Mouse (Mus musculus) gastrocnemius, adult 2 months (tissue): ENCODE data around the gene Ythdf1. TPM values are rescaled to one million over a fixed set of nuclear protein-coding genes. Genes with fewer than 3 reads are reported as not detected.

Experiments
- DNase-seq: peaks from one replicate; pipeline ENCODE4 v3.0.0; 2022
- H3K27ac ChIP-seq: fragments of 200-600 bp; 2 replicates; pipeline ENCODE4 v1.8.1; 2022; ENCODE audit warnings: mild to moderate bottlenecking
- H3K4me3 ChIP-seq: fragments of 200-600 bp; 2 replicates; pipeline ENCODE4 v1.8.1; 2022; ENCODE audit warnings: mild to moderate bottlenecking, moderate library complexity
- CTCF ChIP-seq: fragments of 200-600 bp; IDR thresholded peaks from 2 replicates; pipeline ENCODE4 v1.8.1; 2022; ENCODE audit warnings: antibody characterized with exemption, mild to moderate bottlenecking, moderate library complexity
- intact Hi-C: fragments of 180-260 bp; cut with DNase I; formaldehyde crosslinking; loops from one replicate; pipeline ENCODE4 v1.15.1; 2025
- microRNA-seq: library from miRNA; unstranded; fragments of <30 nt; microRNA quantifications from one replicate; pipeline ENCODE4 v1.2.0, GENCODE M21; 2021
- total RNA-seq, 2 experiments: library from RNA; stranded (reverse); gene quantifications; 2 replicates each; pipeline ENCODE4 v1.2.3; 2021

Ythdf1 gene
- total RNA-seq, 2 experiments from 2014 or later: 41.9 to 42.1 TPM

- TF ChIP-seq CTCF: no peak
- no peak overlapping the region for H3K27ac ChIP-seq
- H3K4me3 ChIP-seq: no peak overlapping the region
- intact Hi-C loops: loop anchor here (10.0 kb wide), 1 partner anchor 106 kb away; no protein-coding TSS in a partner anchor
- no peak for DNase-seq
Observed at GRCm38 (mm10) chr2:180890422-180891074, 30.2 kb downstream of the Ythdf1 start.

- intact Hi-C loops: loop anchor here (10.0 kb wide), 1 partner anchor 105 kb away; no protein-coding TSS in a partner anchor
- TF ChIP-seq CTCF: no peak
- DNase-seq: no peak
- Histone ChIP-seq H3K27ac (no peak overlapping the region), H3K4me3 (no peak overlapping the region)
Observed at GRCm38 (mm10) chr2:180889921-180890280, 30.8 kb downstream of the Ythdf1 start.

DNA sequence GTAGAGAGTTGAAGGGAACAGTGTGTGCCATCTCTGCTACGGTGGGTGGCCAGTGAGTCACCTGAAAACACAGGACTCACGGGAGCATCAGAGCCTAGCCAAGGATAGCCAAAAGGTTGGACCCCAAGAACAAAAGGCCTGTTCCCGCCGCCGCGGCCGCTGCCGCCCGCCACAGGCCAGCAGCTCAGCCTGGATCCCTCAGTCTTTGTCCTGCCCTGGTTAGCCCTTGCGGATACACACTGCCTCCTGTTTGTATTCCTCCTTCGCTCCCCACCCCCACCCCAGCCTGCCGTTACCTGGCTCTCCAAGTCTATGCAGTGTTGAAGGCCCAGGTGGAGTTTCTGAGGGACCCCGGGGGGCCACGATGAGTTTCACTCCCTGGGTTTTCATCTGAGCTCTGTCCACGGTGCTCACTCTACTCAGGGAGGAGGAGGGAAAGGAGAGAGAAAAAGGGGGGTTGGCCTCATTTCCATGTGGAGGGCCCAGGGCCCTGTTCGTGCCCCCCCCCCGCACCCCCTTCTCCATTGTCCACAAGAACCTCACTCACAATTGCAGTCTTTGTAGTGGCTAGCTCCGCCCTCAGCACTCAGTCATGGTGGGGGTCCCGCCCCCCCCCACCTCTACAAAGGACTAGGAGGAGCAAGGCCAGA is 31.4 kb downstream of the Ythdf1 start:
- Histone ChIP-seq H3K4me3 (no peak overlapping the region), H3K27ac (no peak overlapping the region)
- intact Hi-C loops: no loop called here
- DNase-seq: no peak
- no peak for TF ChIP-seq CTCF

GRCm38 (mm10) chr2:180885270-180885669 is 35.5 kb downstream of the Ythdf1 start:
- no peak for DNase-seq
- intact Hi-C loops: no loop called here
- H3K4me3 ChIP-seq: no peak overlapping the region
- no peak overlapping the region for H3K27ac ChIP-seq
- no peak for TF ChIP-seq CTCF

GRCm38 (mm10) chr2:180881281-180881680 is 39.5 kb downstream of the Ythdf1 start:
- no peak for DNase-seq
- H3K27ac ChIP-seq: no peak overlapping the region
- intact Hi-C loops: no loop called here
- TF ChIP-seq CTCF: no peak
- no peak overlapping the region for H3K4me3 ChIP-seq

DNA sequence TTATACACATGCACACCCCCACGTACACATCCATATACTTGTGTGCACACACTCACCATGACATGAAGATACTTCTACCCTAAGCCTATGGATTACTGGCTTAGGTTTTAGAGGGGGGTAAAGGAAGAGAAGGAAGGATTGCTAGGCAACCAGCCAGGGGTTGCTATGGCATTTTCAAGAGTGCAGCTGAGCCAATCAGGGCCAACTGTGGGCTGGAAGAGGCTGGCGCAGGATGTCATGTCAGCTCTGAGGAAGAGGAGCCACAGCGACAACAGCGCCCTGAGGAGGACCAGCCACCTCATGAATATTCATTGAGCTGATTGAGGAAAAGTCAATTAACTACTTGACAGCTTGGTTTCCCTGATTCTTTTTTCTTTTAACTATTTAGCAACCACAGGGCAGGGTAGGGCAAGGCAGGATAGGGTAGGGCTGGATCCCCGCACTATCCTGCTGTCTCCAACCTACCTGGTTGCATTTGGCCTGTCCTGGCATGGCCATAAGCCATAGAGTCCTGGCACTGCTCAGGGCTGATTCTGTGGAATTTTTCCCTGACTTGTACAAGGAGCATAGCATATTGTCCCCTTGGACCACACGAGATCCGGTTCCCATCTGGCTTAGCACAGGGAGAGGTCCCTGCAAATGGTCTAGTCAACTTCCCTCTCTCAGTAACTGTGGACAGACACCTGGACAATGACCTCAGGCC is 41.2 kb downstream of the Ythdf1 start:
- intact Hi-C loops: no loop called here
- no peak overlapping the region for H3K27ac ChIP-seq
- no peak for DNase-seq
- TF ChIP-seq CTCF: no peak
- H3K4me3 ChIP-seq: no peak overlapping the region

- Histone ChIP-seq H3K27ac (no peak overlapping the region), H3K4me3 (no peak overlapping the region)
- no peak for DNase-seq
- no peak for TF ChIP-seq CTCF
- intact Hi-C loops: no loop called here
Observed at GRCm38 (mm10) chr2:180870006-180870405, 50.7 kb downstream of the Ythdf1 start.

GRCm38 (mm10) chr2:180861561-180861960 is 59.2 kb downstream of the Ythdf1 start:
- intact Hi-C loops: no loop called here
- no peak for TF ChIP-seq CTCF
- no peak overlapping the region for H3K4me3 ChIP-seq
- no peak for DNase-seq
- H3K27ac ChIP-seq: no peak overlapping the region

GRCm38 (mm10) chr2:180857121-180857520 is 63.6 kb downstream of the Ythdf1 start:
- intact Hi-C loops: no loop called here
- no peak for DNase-seq
- TF ChIP-seq CTCF: no peak
- Histone ChIP-seq H3K27ac (no peak overlapping the region), H3K4me3 (no peak overlapping the region)

DNA sequence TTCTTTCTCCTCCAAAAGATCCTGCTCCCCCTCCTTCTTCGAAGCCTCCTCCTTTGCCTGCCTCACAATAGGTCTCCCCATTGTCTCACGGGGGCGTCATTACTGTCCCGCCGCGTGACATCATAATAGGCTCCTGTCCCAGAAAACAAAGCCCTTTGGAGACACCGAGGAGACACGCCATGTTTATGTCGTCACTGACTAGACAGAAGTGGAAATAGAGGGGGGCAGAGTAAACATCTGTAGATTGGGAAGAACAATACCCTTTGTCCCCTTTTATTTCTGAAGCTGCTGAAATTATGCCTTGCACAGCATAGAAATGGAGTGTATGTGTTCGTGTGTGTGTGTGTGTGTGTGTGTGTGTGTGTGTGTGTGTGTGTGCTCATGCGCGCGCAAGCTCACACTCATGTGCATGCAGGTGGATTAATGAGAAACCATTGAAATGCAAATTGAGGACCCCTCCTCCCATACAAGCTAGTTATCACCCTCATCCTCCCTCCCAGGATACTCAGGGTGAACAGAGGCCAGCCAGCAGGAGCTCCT is 65.7 kb downstream of the Ythdf1 start:
- no peak for DNase-seq
- H3K4me3 ChIP-seq: no peak overlapping the region
- H3K27ac ChIP-seq: no peak overlapping the region
- no peak for TF ChIP-seq CTCF
- intact Hi-C loops: no loop called here

Small RNA genes lying within 50 kb of the gene (microRNA-seq; reads per million reads assigned to microRNA genes)
- gene Mir124a-3: not detected

Other genes starting within 250 kb of the Ythdf1 start
- gene Dido1, start 210.9 kb downstream of the Ythdf1 start, total RNA-seq: 10 to 100 TPM; 18.6 to 22.4 TPM
- gene Gid8, start 210.8 kb downstream of the Ythdf1 start, total RNA-seq: 10 to 100 TPM; 31.1 to 42.1 TPM
- gene Slc17a9, start 195.7 kb downstream of the Ythdf1 start, total RNA-seq: under 1 TPM in 1 of 2 experiments, not detected in 1; 0.33 TPM
- not detected for gene Bhlhe23, start 144.0 kb downstream of the Ythdf1 start, total RNA-seq
- gene Birc7, start 8.1 kb upstream of the Ythdf1 start, total RNA-seq: not detected
- under 1 TPM in 1 of 2 experiments, not detected in 1; 0.78 TPM for gene Nkain4, start 33.8 kb upstream of the Ythdf1 start, total RNA-seq
- 10 to 100 TPM; 32.5 to 38.5 TPM for gene Arfgap1, start 46.3 kb upstream of the Ythdf1 start, total RNA-seq
- 1 to 10 TPM; 1.1 to 2.3 TPM for gene Col20a1, start 65.6 kb upstream of the Ythdf1 start, total RNA-seq
- gene Chrna4, start 122.6 kb upstream of the Ythdf1 start, total RNA-seq: not detected
- not detected for gene Kcnq2, start 214.4 kb upstream of the Ythdf1 start, total RNA-seq
- 1,000 to 10,000 TPM; 2,005 to 2,177 TPM for gene Eef1a2, start 236.1 kb upstream of the Ythdf1 start, total RNA-seq